Mouse (Mus musculus) bone marrow, adult 2 months (tissue): ENCODE measurements at regions not wholly inside any gene's neighbourhood (a gene's known extent, or its start where the extent isn't known, plus 50 kb on each side); places are given as distances from the start of the nearest gene placed in this dataset.

ENCODE experiments used
- CTCF ChIP-seq: fragments of 200-500 bp; IDR thresholded peaks from 2 replicates; pipeline ENCODE4 v1.5.1; 2011; ENCODE audit warnings: low read length, control low read depth; ENCODE audit not compliant: control insufficient read depth, insufficient read depth
- POLR2A ChIP-seq: fragments of 200-500 bp; IDR thresholded peaks from 2 replicates; pipeline ENCODE4 v1.6.1; 2011; ENCODE audit warnings: low read depth, mild to moderate bottlenecking, control low read depth, low read length, borderline replicate concordance; ENCODE audit not compliant: control insufficient read depth

DNA sequence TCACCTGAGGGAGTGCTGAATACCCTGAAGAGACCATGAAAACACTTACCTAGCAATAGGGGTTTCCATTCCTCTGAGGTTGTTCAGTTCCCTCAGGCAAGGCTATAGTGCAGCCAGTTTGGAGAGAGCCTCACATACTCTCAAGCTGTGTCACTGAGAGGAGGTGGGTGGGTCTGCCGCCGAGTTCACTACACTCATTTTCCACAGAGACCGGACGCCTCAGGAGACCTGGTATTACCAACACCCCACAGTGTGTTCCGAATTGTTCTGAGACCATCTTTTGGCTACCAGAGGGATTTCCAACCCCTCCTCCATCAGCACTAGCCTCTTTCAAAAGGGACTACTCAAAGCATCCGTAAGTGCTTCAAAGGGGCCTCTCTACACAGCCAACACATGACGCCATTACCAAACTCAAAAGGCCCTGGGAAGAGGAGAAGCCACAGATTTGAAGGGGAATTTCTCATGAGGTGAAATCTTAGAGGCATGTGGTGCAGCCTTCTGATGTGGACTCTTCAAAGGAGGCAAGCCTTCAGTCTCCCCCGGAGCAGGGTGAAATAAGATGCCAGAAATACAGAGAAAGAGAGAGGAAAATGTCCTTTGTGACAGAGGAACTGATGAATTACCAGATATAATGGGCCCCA lies 260.1 kb upstream of the Pabpc6 start:
- TF ChIP-seq CTCF: no peak
- TF ChIP-seq POLR2A: no peak
